Mouse (Mus musculus) C2C12 (cell line): ENCODE measurements around the gene Rabgef1. TPM values are rescaled to one million over a fixed set of nuclear protein-coding genes. Genes with fewer than 3 reads are reported as not detected.

Experiments used
- H3K27me3 ChIP-seq: one replicate; pipeline ENCODE4 v1.6.1; 2011; ENCODE audit not compliant: control insufficient read depth, insufficient read depth, insufficient read length
- H3K36me3 ChIP-seq: one replicate; pipeline ENCODE4 v1.6.1; 2011; ENCODE audit not compliant: control insufficient read depth, insufficient read depth
- H3K4me3 ChIP-seq: one replicate; pipeline ENCODE4 v1.5.1; 2011; ENCODE audit warnings: mild to moderate bottlenecking, control low read depth; ENCODE audit not compliant: poor library complexity, insufficient read depth, severe bottlenecking
- H3K79me2 ChIP-seq: one replicate; pipeline ENCODE4 v1.6.1; 2011; ENCODE audit not compliant: control insufficient read depth, insufficient read depth
- H3K79me3 ChIP-seq: one replicate; pipeline ENCODE4 v1.6.1; 2011; ENCODE audit warnings: low read depth, control low read depth
- H3ac ChIP-seq: one replicate; pipeline ENCODE3; 2011; ENCODE audit warnings: low read depth; ENCODE audit not compliant: control insufficient read depth, insufficient read length
- CEBPB ChIP-seq: IDR thresholded peaks from one replicate; pipeline ENCODE4 v1.6.1; 2011; ENCODE audit warnings: low read depth, mild to moderate bottlenecking, control low read depth, moderate library complexity
- CTCF ChIP-seq: IDR thresholded peaks from one replicate; pipeline ENCODE4 v1.5.1; 2011; ENCODE audit not compliant: control insufficient read depth, insufficient read depth, insufficient read length
- FOSL1 ChIP-seq: IDR thresholded peaks from one replicate; pipeline ENCODE4 v1.8.0; 2011; ENCODE audit warnings: mild to moderate bottlenecking, low read length; ENCODE audit not compliant: poor library complexity, insufficient read depth, severe bottlenecking
- MAX ChIP-seq: IDR thresholded peaks from one replicate; pipeline ENCODE4 v1.6.1; 2011; ENCODE audit warnings: mild to moderate bottlenecking, control low read depth
- MYOD1 ChIP-seq: IDR thresholded peaks from one replicate; pipeline ENCODE4 v1.6.1; 2011; ENCODE audit warnings: low read depth; ENCODE audit not compliant: control insufficient read depth, insufficient read length
- MYOG ChIP-seq: IDR thresholded peaks from one replicate; pipeline ENCODE4 v1.6.1; 2011; ENCODE audit not compliant: control insufficient read depth, insufficient read length; ENCODE audit errors: extremely low read depth
- USF1 ChIP-seq: IDR thresholded peaks from one replicate; pipeline ENCODE4 v1.6.1; 2011; ENCODE audit warnings: low read depth, mild to moderate bottlenecking, control low read depth, moderate library complexity
- polyA plus RNA-seq: library from polyadenylated mRNA; unstranded; fragments of >200 nt; fragmentation: generic; extraction: Trizol; gene quantifications from one replicate; pipeline ENCODE4 v1.2.1, GENCODE M21; 2012; ENCODE audit warnings: missing spikeins

The Rabgef1 gene
- polyA plus RNA-seq, 1 experiment: 14.3 TPM

- no peak for TF ChIP-seq CEBPB
- no peak for TF ChIP-seq FOSL1
- TF ChIP-seq CTCF: peak; percentile 40
- no peak for TF ChIP-seq USF1
- Histone ChIP-seq H3K36me3 (no peaks in the 10 kb centered on the region), H3K27me3 (no peaks in the 10 kb centered on the region), H3K79me3 (no peaks in the 10 kb centered on the region), H3K79me2 (no peaks in the 10 kb centered on the region), H3ac (no peak overlapping the region), H3K4me3 (no peak overlapping the region)
Measured at GRCm38 (mm10) chr5:130139393-130139792, 32.2 kb upstream of the Rabgef1 start.

DNA sequence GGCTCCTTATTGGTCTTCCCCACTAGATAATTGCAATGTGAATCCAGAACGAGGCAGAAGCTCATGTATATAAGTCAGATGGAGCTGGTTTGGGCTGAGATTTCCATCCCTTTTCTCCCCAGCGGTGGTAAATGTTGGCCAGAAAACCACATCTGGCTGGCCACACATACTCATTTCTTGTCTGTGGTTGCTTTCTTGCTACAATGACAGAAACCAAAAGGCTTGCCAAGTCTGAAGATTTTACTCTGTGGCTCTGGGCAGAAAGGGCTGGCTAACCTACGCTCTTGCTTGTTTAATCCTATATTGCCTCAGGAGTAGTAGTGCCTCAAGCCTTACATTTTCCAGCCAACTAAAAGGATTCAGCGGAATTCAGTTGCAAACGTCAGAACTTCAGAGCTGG, 30.5 kb upstream of the Rabgef1 start:
- TF ChIP-seq MAX (no peak), MYOD1 (no peak), CEBPB (no peak), MYOG (no peak), USF1 (no peak), FOSL1 (no peak), CTCF (no peak)
- H3K27me3 ChIP-seq: no peaks in the 10 kb centered on the region
- H3ac ChIP-seq: no peak overlapping the region
- no peak overlapping the region for H3K4me3 ChIP-seq
- H3K79me3 ChIP-seq: no peaks in the 10 kb centered on the region
- H3K79me2 ChIP-seq: no peaks in the 10 kb centered on the region
- H3K36me3 ChIP-seq: no peaks in the 10 kb centered on the region

GRCm38 (mm10) chr5:130142041-130142440, 29.6 kb upstream of the Rabgef1 start:
- Histone ChIP-seq H3K4me3 (no peak overlapping the region), H3K36me3 (no peaks in the 10 kb centered on the region), H3K79me3 (no peaks in the 10 kb centered on the region), H3K79me2 (no peaks in the 10 kb centered on the region), H3ac (no peak overlapping the region), H3K27me3 (no peaks in the 10 kb centered on the region)
- TF ChIP-seq CTCF (no peak), CEBPB (no peak), MYOD1 (no peak), FOSL1 (no peak), USF1 (no peak), MAX (no peak), MYOG (no peak)

- H3K79me3 ChIP-seq: no peaks in the 10 kb centered on the region
- H3K4me3 ChIP-seq: no peak overlapping the region
- H3ac ChIP-seq: no peak overlapping the region
- H3K27me3 ChIP-seq: no peaks in the 10 kb centered on the region
- TF ChIP-seq MYOD1 (no peak), FOSL1 (no peak), CEBPB (no peak), MYOG (no peak), USF1 (no peak), CTCF (no peak), MAX (no peak)
- H3K36me3 ChIP-seq: no peaks in the 10 kb centered on the region
- H3K79me2 ChIP-seq: no peaks in the 10 kb centered on the region
Measured at GRCm38 (mm10) chr5:130143101-130143500, 28.5 kb upstream of the Rabgef1 start.

DNA sequence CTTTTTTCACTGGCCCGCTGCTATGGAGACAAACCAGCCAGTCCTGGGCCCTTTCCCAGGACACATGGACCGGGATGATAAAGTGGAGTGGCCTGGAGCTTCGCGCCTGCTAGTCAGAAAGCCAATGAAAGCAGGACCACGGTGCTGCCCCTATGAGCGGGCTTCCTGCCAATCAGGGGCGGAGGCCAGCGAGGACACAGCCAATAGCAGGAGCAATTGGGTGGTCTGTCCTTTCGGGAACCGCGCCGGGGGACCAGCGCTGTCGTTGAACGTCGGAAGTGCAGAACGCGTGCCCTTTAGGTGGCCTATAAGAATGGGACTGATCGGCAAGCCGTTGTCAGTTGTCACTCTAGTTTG, 27.6 kb upstream of the Rabgef1 start:
- H3K36me3 ChIP-seq: no peaks in the 10 kb centered on the region
- TF ChIP-seq USF1: no peak
- no peak for TF ChIP-seq MYOD1
- no peak for TF ChIP-seq FOSL1
- no peak for TF ChIP-seq MYOG
- TF ChIP-seq CEBPB: no peak
- no peak for TF ChIP-seq CTCF
- no peak for TF ChIP-seq MAX
- peak overlapping the region; percentile 21 for H3K4me3 ChIP-seq
- H3ac ChIP-seq: no peak overlapping the region
- H3K79me3 ChIP-seq: no peaks in the 10 kb centered on the region
- no peaks in the 10 kb centered on the region for H3K27me3 ChIP-seq
- no peaks in the 10 kb centered on the region for H3K79me2 ChIP-seq

DNA sequence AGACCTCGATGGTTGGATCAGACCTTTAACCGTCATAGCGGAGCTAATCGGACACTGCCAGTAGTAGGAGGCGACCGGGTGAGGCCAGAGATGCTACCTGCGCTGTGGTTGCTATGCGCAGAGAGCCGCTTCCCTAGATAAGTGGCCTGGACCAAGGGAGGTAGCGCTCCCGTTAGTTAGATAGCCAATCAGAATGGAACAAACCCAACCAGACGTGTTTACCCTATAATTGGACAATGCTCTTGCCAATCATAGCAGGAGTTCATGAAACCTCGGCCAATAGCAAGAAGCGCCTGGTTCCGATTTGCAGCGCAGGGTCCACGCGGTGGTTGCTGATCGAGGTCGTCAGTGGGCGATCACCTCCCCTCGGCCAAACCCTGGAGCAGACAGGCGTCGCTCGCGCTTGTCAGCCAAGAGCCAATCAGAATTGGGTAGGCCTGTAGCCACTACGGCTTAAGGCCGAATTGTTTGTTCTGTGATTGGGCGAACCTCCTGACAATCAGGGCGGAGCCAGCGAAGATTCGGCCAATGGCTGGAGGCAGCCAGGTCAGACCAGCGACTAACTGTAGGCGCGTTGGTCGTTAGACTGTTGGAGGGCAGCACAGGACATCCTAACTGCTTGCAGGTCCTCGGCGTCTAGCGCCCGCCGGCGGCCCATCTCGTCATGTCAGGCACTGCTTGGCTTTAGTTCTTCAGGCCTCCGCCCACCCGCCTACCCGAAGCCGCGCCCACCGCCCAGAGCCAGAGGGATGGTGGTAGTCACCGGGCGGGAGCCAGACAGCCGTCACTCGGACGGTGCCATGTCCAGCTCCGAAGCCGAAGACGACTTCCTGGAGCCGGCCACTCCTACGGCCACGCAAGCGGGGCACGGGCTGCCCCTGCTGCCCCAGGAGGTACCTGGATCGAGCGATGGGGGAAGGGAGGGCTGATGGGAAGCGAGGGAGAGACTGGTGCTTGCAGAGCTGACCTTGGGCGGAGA, 27.0 kb upstream of the Rabgef1 start, which contains the start of gene Kctd7:
Kctd7 (plus strand) TSS at position 528 of the 979 bp plus-strand sequence.
- Histone ChIP-seq H3K79me3 (no peaks in the 10 kb centered on the region), H3K27me3 (no peaks in the 10 kb centered on the region), H3K36me3 (no peaks in the 10 kb centered on the region), H3K4me3 (peak within 1 kb of the TSS; percentile 27), H3K79me2 (no peaks in the 10 kb centered on the region), H3ac (peak within 1 kb of the TSS; percentile 76)
- peak; percentile 65 for TF ChIP-seq CTCF
- no peak for TF ChIP-seq MYOG
- no peak for TF ChIP-seq MYOD1
- no peak for TF ChIP-seq FOSL1
- no peak for TF ChIP-seq CEBPB
- no peak for TF ChIP-seq USF1
- TF ChIP-seq MAX: peak; percentile 25
